Mouse (Mus musculus): ENCODE measurements around the gene Igfbp5. TPM values are rescaled to one million over a fixed set of nuclear protein-coding genes. Genes with fewer than 3 reads are reported as not detected.

The Igfbp5 gene
- polyA plus RNA-seq, 1 experiment: 5.5 TPM

GRCm38 (mm10) chr1:72813089-72813638, 61.5 kb downstream of the Igfbp5 start:
- H3K27me3 ChIP-seq (ENCODE audit: control insufficient read depth, insufficient read depth, low read length): no peaks in the 10 kb centered on the region
- H3K36me3 ChIP-seq (ENCODE audit: control insufficient read depth, insufficient read depth, low read length): no peaks in the 10 kb centered on the region
- H3K4me1 ChIP-seq (ENCODE audit: control insufficient read depth, insufficient read depth, insufficient read length, low read length): no peaks in the 10 kb centered on the region
- TF ChIP-seq CTCF (IDR thresholded peaks at IDR 0.05; ENCODE audit: extremely low read depth, insufficient read length, insufficient replicate concordance, low read depth, low read length): no peak
- no peak for TF ChIP-seq POLR2A (IDR thresholded peaks at IDR 0.05; ENCODE audit: low read depth, low read length)
- H3K27ac ChIP-seq (ENCODE audit: insufficient read depth, low read depth, low read length): no peak overlapping the region
- WGBS: 54% methylated on average over 5 of the region's 5 CpGs
- H3K4me3 ChIP-seq (ENCODE audit: low read depth, low read length): no peak overlapping the region

- Histone ChIP-seq H3K27ac (ENCODE audit: insufficient read depth, low read depth, low read length) (no peak overlapping the region), H3K36me3 (ENCODE audit: control insufficient read depth, insufficient read depth, low read length) (no peaks in the 10 kb centered on the region), H3K4me1 (ENCODE audit: control insufficient read depth, insufficient read depth, insufficient read length, low read length) (no peaks in the 10 kb centered on the region), H3K4me3 (ENCODE audit: low read depth, low read length) (no peak overlapping the region), H3K27me3 (ENCODE audit: control insufficient read depth, insufficient read depth, low read length) (no peaks in the 10 kb centered on the region)
- WGBS: 91% methylated on average over 3 of the region's 3 CpGs
- TF ChIP-seq POLR2A (IDR thresholded peaks at IDR 0.05; ENCODE audit: low read depth, low read length) (no peak), CTCF (IDR thresholded peaks at IDR 0.05; ENCODE audit: extremely low read depth, insufficient read length, insufficient replicate concordance, low read depth, low read length) (no peak)
These were observed 63.6 kb downstream of the Igfbp5 start for GRCm38 (mm10) chr1:72811061-72811460.

GRCm38 (mm10) chr1:72809951-72810675, 64.6 kb downstream of the Igfbp5 start:
- Histone ChIP-seq H3K4me3 (ENCODE audit: low read depth, low read length) (no peak overlapping the region), H3K36me3 (ENCODE audit: control insufficient read depth, insufficient read depth, low read length) (no peaks in the 10 kb centered on the region), H3K27me3 (ENCODE audit: control insufficient read depth, insufficient read depth, low read length) (no peaks in the 10 kb centered on the region), H3K4me1 (ENCODE audit: control insufficient read depth, insufficient read depth, insufficient read length, low read length) (no peaks in the 10 kb centered on the region), H3K27ac (ENCODE audit: insufficient read depth, low read depth, low read length) (no peak overlapping the region)
- TF ChIP-seq POLR2A (IDR thresholded peaks at IDR 0.05; ENCODE audit: low read depth, low read length): no peak
- no peak for TF ChIP-seq CTCF (IDR thresholded peaks at IDR 0.05; ENCODE audit: extremely low read depth, insufficient read length, insufficient replicate concordance, low read depth, low read length)
- WGBS: 74% methylated on average over 7 of the region's 7 CpGs

DNA sequence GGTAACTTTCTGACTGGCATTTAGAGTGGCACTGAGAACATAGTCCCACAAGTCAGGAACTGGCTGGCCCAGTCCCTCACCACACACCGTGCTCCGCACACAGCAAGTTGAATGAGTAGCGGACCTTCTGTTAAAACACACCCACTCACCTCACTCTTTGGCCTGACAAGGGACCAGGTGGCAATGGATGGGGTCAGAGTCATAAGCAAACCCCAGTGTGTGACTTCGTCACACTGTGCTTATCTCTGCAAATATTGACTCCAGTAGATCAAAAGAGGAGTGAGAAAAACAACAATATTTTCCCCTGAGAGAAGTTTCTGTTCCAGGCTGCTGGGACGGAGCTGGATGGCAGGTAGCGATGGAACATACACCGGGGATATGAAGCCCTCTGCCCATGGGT, 65.4 kb downstream of the Igfbp5 start:
- TF ChIP-seq POLR2A (IDR thresholded peaks at IDR 0.05; ENCODE audit: low read depth, low read length) (no peak), CTCF (IDR thresholded peaks at IDR 0.05; ENCODE audit: extremely low read depth, insufficient read length, insufficient replicate concordance, low read depth, low read length) (no peak)
- H3K27ac ChIP-seq (ENCODE audit: insufficient read depth, low read depth, low read length): no peak overlapping the region
- WGBS: 42% methylated on average over 7 of the region's 7 CpGs
- no peaks in the 10 kb centered on the region for H3K36me3 ChIP-seq (ENCODE audit: control insufficient read depth, insufficient read depth, low read length)
- no peaks in the 10 kb centered on the region for H3K4me1 ChIP-seq (ENCODE audit: control insufficient read depth, insufficient read depth, insufficient read length, low read length)
- no peak overlapping the region for H3K4me3 ChIP-seq (ENCODE audit: low read depth, low read length)
- no peaks in the 10 kb centered on the region for H3K27me3 ChIP-seq (ENCODE audit: control insufficient read depth, insufficient read depth, low read length)

Other genes starting within 250 kb of the Igfbp5 start
- gene Ankar, start 174.3 kb downstream of the Igfbp5 start, polyA plus RNA-seq (2012; rRNA removed): not detected in 2 replicates
- 356 and 362 TPM in 2 replicates for gene Rpl37a, start 163.6 kb downstream of the Igfbp5 start, polyA plus RNA-seq (2012; rRNA removed)
- 7.7 and 17.9 TPM in 2 replicates for gene Igfbp2, start 50.4 kb downstream of the Igfbp5 start, polyA plus RNA-seq (2012; rRNA removed)
- not detected in 2 replicates for gene Tnp1, start 141.0 kb upstream of the Igfbp5 start, polyA plus RNA-seq (2012; rRNA removed)